Comparison of ENCODE assay signal across 25 mouse cellular contexts in the genomic region with DNA sequence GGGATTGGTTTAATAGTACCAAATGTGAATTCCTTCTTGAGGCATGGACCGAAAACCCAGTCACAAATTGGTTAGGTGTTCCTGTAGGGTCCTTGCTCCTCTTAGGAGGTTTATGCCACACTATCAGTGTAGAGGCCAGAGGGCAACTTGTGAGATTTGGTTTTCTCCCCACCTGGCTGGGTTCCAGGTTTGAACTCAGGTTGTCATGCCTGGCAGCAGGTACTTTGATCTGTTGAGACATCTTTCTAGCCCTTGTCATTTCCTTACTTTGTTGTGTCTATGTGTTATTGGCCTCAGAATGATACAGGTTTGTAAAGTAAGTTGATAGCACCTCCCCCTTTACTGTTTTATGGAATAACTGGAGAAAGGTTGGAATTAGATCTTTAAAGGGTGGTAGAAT.
"Had no signal": no experiment of that assay in that cellular context is flagged by ENCODE, and none has a peak within 500 bp of the region (broad histone marks: within the 10 kb centered on the region; RNA-seq: fewer than 3 reads in every experiment).

No protein-coding gene starts in this region.

- H3K4me3 ChIP-seq: gastrocnemius, adult 2 months; heart, embryonic 10.5 days; heart, embryonic 12.5 days; hindbrain, embryonic 10.5 days; hindbrain, embryonic 12.5 days; intestine, embryonic 15.5 days; layer of hippocampus, adult 2 months; left cerebral cortex, adult 2 months; limb, embryonic 10.5 days; limb, embryonic 12.5 days; liver, embryonic 12.5 days had no signal

- H3K27me3 ChIP-seq: heart, embryonic 12.5 days; hindbrain, embryonic 12.5 days; intestine, embryonic 15.5 days; limb, embryonic 12.5 days; liver, embryonic 12.5 days had no signal

- H3K9ac ChIP-seq: heart, embryonic 12.5 days; hindbrain, embryonic 12.5 days; hindbrain, embryonic 14.5 days; intestine, embryonic 15.5 days; limb, embryonic 12.5 days; liver, embryonic 12.5 days; liver, embryonic 14.5 days had no signal

- H3K9me3 ChIP-seq: heart, embryonic 10.5 days; heart, embryonic 12.5 days; hindbrain, embryonic 10.5 days; hindbrain, embryonic 12.5 days; intestine, embryonic 15.5 days; limb, embryonic 10.5 days; limb, embryonic 12.5 days; liver, embryonic 12.5 days had no signal

- ATAC-seq: hindbrain, embryonic 16.5 days; inflammation-experienced regulatory T-cells, adult 6 months; intestine, embryonic 15.5 days; liver, embryonic 12.5 days had no signal

- H3K36me3 ChIP-seq: heart, embryonic 10.5 days; hindbrain, embryonic 12.5 days; intestine, embryonic 15.5 days had no signal

- DNase-seq: gastrocnemius, adult 2 months; gastrocnemius, postnatal 10 days; gastrocnemius, postnatal 25 days; heart, adult 18-20 months; heart, postnatal 10 days; heart, postnatal 4 days; kidney, adult 18-20 months; kidney, adult 8-10 months; kidney, postnatal 10 days; kidney, postnatal 25 days; kidney, postnatal 4 days had no signal

- H3K4me2 ChIP-seq: heart, embryonic 12.5 days; hindbrain, embryonic 12.5 days; hindbrain, embryonic 14.5 days; intestine, embryonic 15.5 days; limb, embryonic 12.5 days; liver, embryonic 12.5 days had no signal

- H3K27ac ChIP-seq: gastrocnemius, adult 2 months; heart, embryonic 10.5 days; hindbrain, embryonic 10.5 days; hindbrain, embryonic 12.5 days; hindbrain, embryonic 14.5 days; intestine, embryonic 15.5 days; layer of hippocampus, adult 2 months; left cerebral cortex, adult 2 months; limb, embryonic 10.5 days; limb, embryonic 12.5 days; liver, embryonic 12.5 days; liver, embryonic 14.5 days had no signal

- H3K4me1 ChIP-seq: heart, embryonic 10.5 days; hindbrain, embryonic 10.5 days; hindbrain, embryonic 12.5 days; intestine, embryonic 15.5 days; limb, embryonic 10.5 days; limb, embryonic 12.5 days; liver, embryonic 12.5 days had no signal
